Mouse (Mus musculus): ENCODE measurements around the gene Runx3.

- no peak for TF ChIP-seq CTCF (IDR thresholded peaks at IDR 0.05; ENCODE audit: low read depth)
- TF ChIP-seq EP300 (optimal IDR thresholded peaks at IDR 0.05): no peak
These were observed 35.5 kb downstream of the Runx3 start for GRCm38 (mm10) chr4:135155805-135156469.

All from stomach, postnatal 0 days (tissue).